Comparison of ENCODE assay signal across 20 mouse cellular contexts in genomic region chr2:148900305-148900704, GRCm38 (mm10). TPM values are rescaled to one million over a fixed set of nuclear protein-coding genes. Genes with fewer than 3 reads are reported as not detected.
A peak's percentile ranks its signal among the peaks of the same experiment; 100 is the strongest.
DNase-seq lines count a peak whose midpoint lies in the region; ATAC-seq lines count a peak whose summit lies in the region.
"Had no signal": no experiment of that assay in that cellular context is flagged by ENCODE, and none has a peak within 500 bp of the region (broad histone marks: within the 10 kb centered on the region; RNA-seq: fewer than 3 reads in every experiment).

No protein-coding gene starts in this region.

- no peaks in the 10 kb centered on the region for H3K27me3 ChIP-seq in heart, embryonic 12.5 days (replicated peaks)
- H3K27me3 ChIP-seq: forebrain, embryonic 13.5 days; heart, embryonic 13.5 days had no signal

- H3K9me3 ChIP-seq in heart, embryonic 12.5 days (replicated peaks), result no peaks in the 10 kb centered on the region
- H3K9me3 ChIP-seq: embryonic facial prominence, embryonic 10.5 days; forebrain, embryonic 13.5 days; heart, embryonic 13.5 days had no signal

- H3K4me1 ChIP-seq in heart, embryonic 12.5 days (replicated peaks), result peaks cover 3% of the 10 kb centered on the region; the same call in 1 of the 2 replicates
- H3K4me1 ChIP-seq: embryonic facial prominence, embryonic 10.5 days had no signal

- ATAC-seq in heart, embryonic 12.5 days (ENCODE audit: insufficient number of reproducible peaks, low FRiP score), result no peak
- ATAC-seq: forebrain, embryonic 13.5 days; forebrain, postnatal 0 days; hindbrain, embryonic 16.5 days; inflammation-experienced regulatory T-cells, adult 6 months had no signal

- no peak overlapping the region for H3K27ac ChIP-seq in heart, embryonic 12.5 days (ENCODE audit: poor library complexity, severe bottlenecking)
- H3K27ac ChIP-seq: embryonic facial prominence, embryonic 10.5 days; forebrain, embryonic 13.5 days; heart, embryonic 13.5 days had no signal

- H3K36me3 ChIP-seq in heart, embryonic 12.5 days, result no peaks in the 10 kb centered on the region
- H3K36me3 ChIP-seq: embryonic facial prominence, embryonic 10.5 days; heart, embryonic 13.5 days had no signal

- no peak overlapping the region for H3K9ac ChIP-seq in heart, embryonic 12.5 days
- H3K9ac ChIP-seq: forebrain, embryonic 13.5 days; forebrain, postnatal 0 days; heart, embryonic 13.5 days had no signal

- peak; percentile 88 for DNase-seq in heart, adult 11 months
- DNase-seq in lung, postnatal 36 days, result peak; percentile 0
- DNase-seq in lung, adult 18-20 months, result no peak
- peak; percentile 21 for DNase-seq in brain, adult 2 months (ENCODE audit: low read depth, low spot score)
- DNase-seq in urinary bladder, postnatal 36 days (ENCODE audit: low spot score in 2 of 2), result no peak
- DNase-seq in right cerebral cortex, postnatal 10 days (ENCODE audit: low spot score in 2 of 2), result no peak
- DNase-seq: adrenal gland, postnatal 14 days; cerebellum, adult 2 months; cerebellum, postnatal 10 days; forebrain, postnatal 0 days; gastrocnemius, postnatal 10 days; heart, postnatal 36 days had no signal

- no peak overlapping the region for H3K4me3 ChIP-seq in heart, embryonic 12.5 days
- H3K4me3 ChIP-seq: embryonic facial prominence, embryonic 10.5 days; forebrain, embryonic 13.5 days; heart, embryonic 13.5 days had no signal

- no peak overlapping the region for H3K4me2 ChIP-seq in heart, embryonic 12.5 days
- H3K4me2 ChIP-seq: forebrain, embryonic 13.5 days; heart, embryonic 13.5 days had no signal

- 62% methylated on average over 4 of the region's 4 CpGs for whole genome bisulfite sequencing in heart, embryonic 12.5 days

RNA-seq across cellular contexts. Expression of gene Cst3, which starts 24.8 kb away (rescaled TPM):
- polyA plus RNA-seq in heart, embryonic 12.5 days (2016; fragmentation: Nextera tagmentation; extraction: Ambion mirVana), result 745 and 758 TPM in 2 replicates

RNA-seq across cellular contexts. Expression of gene 9230104L09Rik, which starts 35.5 kb away (rescaled TPM):
- 0.48 TPM in 1 of 2 replicates, not detected in the other for polyA plus RNA-seq in heart, embryonic 12.5 days (2016; fragmentation: Nextera tagmentation; extraction: Ambion mirVana)
- polyA plus RNA-seq: cerebellum, adult 2 months; embryonic facial prominence, embryonic 10.5 days; embryonic facial prominence, embryonic 14.5 days; forebrain, embryonic 13.5 days; forebrain, postnatal 0 days; heart, embryonic 13.5 days; hindbrain, embryonic 11.5 days; hindbrain, embryonic 16.5 days; inflammation-experienced regulatory T-cells, adult 6 months had no signal

Comparison
In these comparisons a context has a peak if more than half of its experiments do, and no peak if none do; other contexts are left out.
1. DNase-seq: peak in heart, adult 11 months (single experiment), lung, postnatal 36 days (single experiment) and brain, adult 2 months (single experiment); none in lung, adult 18-20 months (0 of 2), urinary bladder, postnatal 36 days (0 of 2) and right cerebral cortex, postnatal 10 days (0 of 2).